Mouse (Mus musculus) frontal cortex, postnatal 36 days (tissue): ENCODE measurements at regions not wholly inside any gene's neighbourhood (a gene's known extent, or its start where the extent isn't known, plus 50 kb on each side); places are given as distances from the start of the nearest gene placed in this dataset.

Source experiments
- DNase-seq, 2 experiments: peaks; one replicate each; pipeline ENCODE4 v3.0.0; 2022; ENCODE audit warnings: low spot score in 2 of 2

GRCm38 (mm10) chr9:50395543-50395942, 50.8 kb upstream of the Rpl10-ps3 start:
- no peak for DNase-seq

- no peak for DNase-seq
These were observed 51.3 kb upstream of the Rpl10-ps3 start for GRCm38 (mm10) chr9:50396051-50396450.

- no peak for DNase-seq
These were observed 63.6 kb upstream of the Rpl10-ps3 start for GRCm38 (mm10) chr9:50408396-50408795.

GRCm38 (mm10) chr9:50408845-50409244, 64.1 kb upstream of the Rpl10-ps3 start:
- no peak for DNase-seq

GRCm38 (mm10) chr9:50412986-50413385, 68.2 kb upstream of the Rpl10-ps3 start:
- DNase-seq: no peak

- no peak for DNase-seq
These were observed 69.0 kb upstream of the Rpl10-ps3 start for GRCm38 (mm10) chr9:50413514-50414335.

- DNase-seq: no peak
These were observed 70.1 kb upstream of the Rpl10-ps3 start for GRCm38 (mm10) chr9:50414796-50415340.

- no peak for DNase-seq
These were observed 71.9 kb upstream of the Rpl10-ps3 start for GRCm38 (mm10) chr9:50416677-50417076.

GRCm38 (mm10) chr9:50421061-50421460, 73.3 kb upstream of the Plet1 start:
- DNase-seq: no peak

GRCm38 (mm10) chr9:50421572-50422285, 72.6 kb upstream of the Plet1 start:
- DNase-seq: no peak

GRCm38 (mm10) chr9:50425866-50426495, 68.3 kb upstream of the Plet1 start:
- no peak for DNase-seq

GRCm38 (mm10) chr9:50430147-50430546, 64.2 kb upstream of the Plet1 start:
- DNase-seq: no peak

- no peak for DNase-seq
These were observed 60.8 kb upstream of the Plet1 start for GRCm38 (mm10) chr9:50433525-50433924.

- DNase-seq: no peak
These were observed 60.3 kb upstream of the Plet1 start for GRCm38 (mm10) chr9:50433978-50434377.

GRCm38 (mm10) chr9:50437830-50438722, 56.2 kb upstream of the Plet1 start:
- peak; percentile 80 for DNase-seq

- no peak for DNase-seq
These were observed 55.6 kb upstream of the Plet1 start for GRCm38 (mm10) chr9:50438738-50439137.

GRCm38 (mm10) chr9:50440222-50440621, 54.1 kb upstream of the Plet1 start:
- DNase-seq: no peak

- DNase-seq: no peak
These were observed 53.6 kb upstream of the Plet1 start for GRCm38 (mm10) chr9:50440689-50441088.

- DNase-seq: peak; percentile 63 to 79
These were observed 50.4 kb upstream of the Plet1 start for GRCm38 (mm10) chr9:50443708-50444463.
